In genomic region chr11:43528683-43529499, GRCm38 (mm10) we compare ENCODE assay signal across 8 mouse cellular contexts. TPM values are rescaled to one million over a fixed set of nuclear protein-coding genes. Genes with fewer than 3 reads are reported as not detected.
DNase-seq lines count a peak whose midpoint lies in the region; ATAC-seq and TF ChIP-seq lines count a peak whose summit lies in the region.

Ccnjl (plus strand) TSS chr11:43528784.

- peak within 1 kb of the TSS; percentile 52 for H3K4me3 ChIP-seq in bone marrow macrophage, adult 2 months (ENCODE audit: insufficient read depth, low read length)
- H3K4me3 ChIP-seq in embryonic facial prominence, embryonic 15.5 days (replicated peaks): peak within 1 kb of the TSS; percentile 81
- H3K4me3 ChIP-seq in heart, embryonic 15.5 days: peak within 1 kb of the TSS; percentile 94
- H3K4me3 ChIP-seq in kidney, postnatal 0 days (replicated peaks; ENCODE audit: low read depth, low read length): peak within 1 kb of the TSS; percentile 80
- H3K4me3 ChIP-seq in lung, embryonic 16.5 days (ENCODE audit: low read length): peak within 1 kb of the TSS; percentile 90

- H3K27me3 ChIP-seq in embryonic facial prominence, embryonic 15.5 days: no peaks in the 10 kb centered on the region
- H3K27me3 ChIP-seq in heart, embryonic 15.5 days: no peaks in the 10 kb centered on the region
- no peaks in the 10 kb centered on the region for H3K27me3 ChIP-seq in kidney, postnatal 0 days (ENCODE audit: insufficient read depth, low read length)
- no peaks in the 10 kb centered on the region for H3K27me3 ChIP-seq in lung, embryonic 16.5 days (ENCODE audit: control insufficient read depth, insufficient read depth, low read depth, low read length)

- no peaks in the 10 kb centered on the region for H3K9me3 ChIP-seq in embryonic facial prominence, embryonic 15.5 days (replicated peaks)
- no peaks in the 10 kb centered on the region for H3K9me3 ChIP-seq in heart, embryonic 15.5 days (replicated peaks)
- H3K9me3 ChIP-seq in kidney, postnatal 0 days (replicated peaks; ENCODE audit: low read length): no peaks in the 10 kb centered on the region
- no peaks in the 10 kb centered on the region for H3K9me3 ChIP-seq in lung, embryonic 16.5 days (ENCODE audit: control insufficient read depth, low read length)

- TF ChIP-seq POLR2A in bone marrow macrophage, adult 2 months (IDR thresholded peaks at IDR 0.05; ENCODE audit: borderline replicate concordance, low read depth, low read length): no peak

- peak; percentile 11 for ATAC-seq in CD4-positive, CD25-positive, alpha-beta regulatory T cell, adult 4 months
- peak; percentile 83 for ATAC-seq in embryonic facial prominence, embryonic 15.5 days (ENCODE audit: insufficient number of reproducible peaks, low FRiP score, low TSS enrichment, low read depth)
- ATAC-seq in heart, embryonic 15.5 days (replicated peaks; ENCODE audit: insufficient number of reproducible peaks, insufficient read depth, low FRiP score, low read depth): peak; percentile 88
- peak; percentile 84 for ATAC-seq in kidney, postnatal 0 days (replicated peaks; ENCODE audit: low FRiP score, low read depth)
- ATAC-seq in lung, embryonic 16.5 days (ENCODE audit: low read depth): peak; percentile 94

- TF ChIP-seq CTCF in bone marrow macrophage, adult 2 months (IDR thresholded peaks at IDR 0.05; ENCODE audit: low read depth, low read length): no peak
- peak; percentile 42; the same call in 1 of the 2 replicates for TF ChIP-seq CTCF in kidney, postnatal 0 days (IDR thresholded peaks at IDR 0.05; ENCODE audit: low read depth)

- H3K4me1 ChIP-seq in bone marrow macrophage, adult 2 months (ENCODE audit: control insufficient read depth, insufficient read depth, low read length): no peaks in the 10 kb centered on the region
- peaks cover 16% of the 10 kb centered on the region for H3K4me1 ChIP-seq in embryonic facial prominence, embryonic 15.5 days
- H3K4me1 ChIP-seq in heart, embryonic 15.5 days (replicated peaks): peaks cover 30% of the 10 kb centered on the region
- no peaks in the 10 kb centered on the region for H3K4me1 ChIP-seq in kidney, postnatal 0 days (replicated peaks; ENCODE audit: insufficient read depth, low read length)
- H3K4me1 ChIP-seq in lung, embryonic 16.5 days (replicated peaks; ENCODE audit: control insufficient read depth, insufficient read depth, low read length): peaks cover 17% of the 10 kb centered on the region

- H3K27ac ChIP-seq in bone marrow macrophage, adult 2 months (ENCODE audit: insufficient read depth, low read depth, low read length): no peak within 1 kb of the TSS
- H3K27ac ChIP-seq in embryonic facial prominence, embryonic 15.5 days (replicated peaks): peak within 1 kb of the TSS; percentile 77
- peak within 1 kb of the TSS; percentile 93 for H3K27ac ChIP-seq in heart, embryonic 15.5 days
- H3K27ac ChIP-seq in kidney, postnatal 0 days: peak within 1 kb of the TSS; percentile 91
- peak within 1 kb of the TSS; percentile 83 for H3K27ac ChIP-seq in lung, embryonic 16.5 days (ENCODE audit: low read length)

- H3K36me3 ChIP-seq in embryonic facial prominence, embryonic 15.5 days: no peaks in the 10 kb centered on the region
- peaks cover 4% of the 10 kb centered on the region; the same call in 1 of the 2 replicates for H3K36me3 ChIP-seq in heart, embryonic 15.5 days
- H3K36me3 ChIP-seq in kidney, postnatal 0 days (ENCODE audit: insufficient read depth, low read length): no peaks in the 10 kb centered on the region
- peaks cover 5% of the 10 kb centered on the region; the same call in 1 of the 2 replicates for H3K36me3 ChIP-seq in lung, embryonic 16.5 days (ENCODE audit: control insufficient read depth, insufficient read depth, low read length)

- peak; percentile 80 for DNase-seq in kidney, postnatal 0 days (ENCODE audit: low spot score)
- DNase-seq in ovary, adult 18-20 months (ENCODE audit: low spot score): peak; percentile 57
- DNase-seq in thymus, postnatal 36 days: peak; percentile 64 to 84

- H3K9ac ChIP-seq in embryonic facial prominence, embryonic 15.5 days: peak within 1 kb of the TSS; percentile 45
- H3K9ac ChIP-seq in heart, embryonic 15.5 days: peak within 1 kb of the TSS; percentile 94
- peak within 1 kb of the TSS; percentile 82 for H3K9ac ChIP-seq in kidney, postnatal 0 days (ENCODE audit: low read depth, low read length)
- H3K9ac ChIP-seq in lung, embryonic 16.5 days (ENCODE audit: low read length): peak within 1 kb of the TSS; percentile 92

- H3K4me2 ChIP-seq in embryonic facial prominence, embryonic 15.5 days (replicated peaks): peak within 1 kb of the TSS; percentile 93
- H3K4me2 ChIP-seq in heart, embryonic 15.5 days: peak within 1 kb of the TSS; percentile 81
- H3K4me2 ChIP-seq in kidney, postnatal 0 days (ENCODE audit: low read length): peak within 1 kb of the TSS; percentile 92
- H3K4me2 ChIP-seq in lung, embryonic 16.5 days (ENCODE audit: low read depth, low read length): peak within 1 kb of the TSS; percentile 91

- WGBS in embryonic facial prominence, embryonic 15.5 days: under 1% methylated on average over 79 of the region's 79 CpGs
- under 1% methylated on average over 79 of the region's 79 CpGs for WGBS in heart, embryonic 15.5 days
- under 1% methylated on average over 79 of the region's 79 CpGs for WGBS in kidney, postnatal 0 days
- under 1% methylated on average over 79 of the region's 79 CpGs for WGBS in lung, embryonic 16.5 days

RNA-seq across cellular contexts. Expression of gene Ccnjl, which starts in this region (rescaled TPM):
- polyA plus RNA-seq in CD4-positive, CD25-positive, alpha-beta regulatory T cell, adult 4 months (2017; shearing (Covaris generic)): under 1 TPM in 1 of 2 experiments, not detected in 1; 0.24 TPM
- polyA plus RNA-seq in bone marrow macrophage, adult 2 months (2012; ENCODE audit: insufficient read depth, insufficient read length, missing spikeins): not detected in 2 replicates
- polyA plus RNA-seq in embryonic facial prominence, embryonic 15.5 days (2015; fragmentation: Nextera tagmentation; extraction: Ambion mirVana): 10.9 and 12.0 TPM in 2 replicates
- 20.2 and 21.0 TPM in 2 replicates for polyA plus RNA-seq in heart, embryonic 15.5 days (2015; fragmentation: Nextera tagmentation; extraction: Ambion mirVana)
- 14.1 and 14.2 TPM in 2 replicates for polyA plus RNA-seq in kidney, postnatal 0 days (2015; fragmentation: Nextera tagmentation; extraction: Ambion mirVana)
- polyA plus RNA-seq in lung, embryonic 16.5 days (2015; fragmentation: Nextera tagmentation; extraction: Ambion mirVana): 19.6 and 20.0 TPM in 2 replicates

Comparison
In these comparisons a context has a peak if more than half of its experiments do, and no peak if none do; other contexts are left out.
1. Peak in ATAC-seq in CD4-positive, CD25-positive, alpha-beta regulatory T cell, adult 4 months; RNA of the gene not detected or under 1 TPM.
2. ATAC-seq: peak in every context shown above with its lines; median percentile 94 in lung, embryonic 16.5 days; 88 in heart, embryonic 15.5 days; 84 in kidney, postnatal 0 days; 83 in embryonic facial prominence, embryonic 15.5 days; 11 in CD4-positive, CD25-positive, alpha-beta regulatory T cell, adult 4 months.